Mouse (Mus musculus): ENCODE measurements at regions not wholly inside any gene's neighbourhood (a gene's known extent, or its start where the extent isn't known, plus 50 kb on each side); places are given as distances from the start of the nearest gene placed in this dataset.

DNA sequence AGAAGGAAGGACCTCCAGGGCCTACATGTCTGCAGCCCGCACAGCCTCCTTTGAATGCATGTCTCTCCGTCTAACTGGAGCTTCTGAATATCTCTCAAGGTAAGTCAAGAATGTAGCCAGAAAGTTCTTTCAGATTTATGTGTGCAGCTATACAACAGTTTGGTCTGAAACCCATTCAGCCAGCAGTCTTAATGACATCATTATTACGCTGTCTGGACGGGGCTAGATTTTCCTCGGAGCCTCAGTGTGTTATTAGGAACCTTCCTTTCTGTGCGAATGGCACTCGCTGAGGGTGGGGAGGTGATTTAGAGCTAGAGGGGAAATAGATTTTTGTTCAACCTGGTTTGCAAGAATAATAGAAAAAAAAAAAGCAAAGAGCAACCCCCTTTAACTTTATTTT, 116.9 kb upstream of the Rnf219 start:
- no peaks in the 10 kb centered on the region for H3K79me2 ChIP-seq (ENCODE audit: control insufficient read depth, insufficient read depth)
- no peak overlapping the region for H3K4me2 ChIP-seq (ENCODE audit: low read depth)
- H3K4me3 ChIP-seq, result no peak overlapping the region
- H3K27me3 ChIP-seq (ENCODE audit: control insufficient read depth, insufficient read depth, insufficient read length), result no peaks in the 10 kb centered on the region
- no peaks in the 10 kb centered on the region for H3K36me3 ChIP-seq (ENCODE audit: control insufficient read depth, insufficient read depth)
- TF ChIP-seq TCF12 (IDR thresholded peaks at IDR 0.05; ENCODE audit: insufficient read depth, poor library complexity, severe bottlenecking), result no peak
- no peak for TF ChIP-seq POLR2AphosphoS2 (IDR thresholded peaks at IDR 0.05; ENCODE audit: insufficient read length, low read depth)
- TF ChIP-seq SRF (IDR thresholded peaks at IDR 0.05; ENCODE audit: control insufficient read depth, insufficient read length, low read depth), result no peak
- TF ChIP-seq USF1 (IDR thresholded peaks at IDR 0.05; ENCODE audit: low read depth), result no peak
- TF ChIP-seq MAX (IDR thresholded peaks at IDR 0.05; ENCODE audit: low read depth), result no peak
- TF ChIP-seq E2F4 (IDR thresholded peaks at IDR 0.05; ENCODE audit: insufficient read depth), result no peak
- TF ChIP-seq MYOD1 (IDR thresholded peaks at IDR 0.05; ENCODE audit: control insufficient read depth in 1 of 3, insufficient read length in 2 of 3, low read depth in 2 of 3), result no peak
- TF ChIP-seq POLR2A (IDR thresholded peaks at IDR 0.05; ENCODE audit: insufficient read length, low read depth), result no peak
- TF ChIP-seq MYOG (IDR thresholded peaks at IDR 0.05; ENCODE audit: control insufficient read depth in 1 of 3, insufficient read depth in 1 of 3, insufficient read length in 2 of 3, low read depth in 2 of 3), result no peak
- TF ChIP-seq TCF3 (IDR thresholded peaks at IDR 0.05; ENCODE audit: insufficient read length, low read depth), result no peak
- TF ChIP-seq CEBPB (IDR thresholded peaks at IDR 0.05; ENCODE audit: insufficient read depth, poor library complexity, severe bottlenecking), result no peak
- TF ChIP-seq REST (IDR thresholded peaks at IDR 0.05; ENCODE audit: insufficient read depth, insufficient read length), result no peak
- no peak overlapping the region for H3ac ChIP-seq (ENCODE audit: control insufficient read depth, insufficient read length)

DNA sequence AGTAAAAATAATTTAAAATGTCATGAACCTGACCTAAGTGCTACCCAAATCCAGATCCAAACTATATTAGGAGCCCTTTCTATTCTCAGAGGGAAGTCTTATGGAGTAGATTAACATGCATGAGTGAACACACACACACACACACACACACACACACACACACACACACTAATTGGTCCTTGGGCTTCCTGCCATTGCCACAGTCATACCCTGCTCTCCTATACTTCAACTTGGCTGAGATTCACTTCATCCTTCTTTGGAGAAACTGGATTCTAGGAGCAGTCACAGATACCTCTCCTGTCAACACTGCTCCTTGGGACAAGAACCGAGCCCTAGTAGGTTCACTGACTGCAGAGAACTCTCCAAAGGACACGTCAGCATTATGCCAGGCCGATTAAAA, 89.0 kb upstream of the Rnf219 start:
- no peak overlapping the region for H3K4me2 ChIP-seq (ENCODE audit: low read depth)
- H3K36me3 ChIP-seq (ENCODE audit: control insufficient read depth, insufficient read depth), result no peaks in the 10 kb centered on the region
- H3K4me3 ChIP-seq, result no peak overlapping the region
- H3K79me2 ChIP-seq (ENCODE audit: control insufficient read depth, insufficient read depth), result no peaks in the 10 kb centered on the region
- no peaks in the 10 kb centered on the region for H3K27me3 ChIP-seq (ENCODE audit: control insufficient read depth, insufficient read depth, insufficient read length)
- no peak overlapping the region for H3ac ChIP-seq (ENCODE audit: control insufficient read depth, insufficient read length)
- TF ChIP-seq REST (IDR thresholded peaks at IDR 0.05; ENCODE audit: insufficient read depth, insufficient read length) (no peak), MYOD1 (IDR thresholded peaks at IDR 0.05; ENCODE audit: control insufficient read depth in 1 of 3, insufficient read length in 2 of 3, low read depth in 2 of 3) (no peak), SRF (IDR thresholded peaks at IDR 0.05; ENCODE audit: control insufficient read depth, insufficient read length, low read depth) (no peak), USF1 (IDR thresholded peaks at IDR 0.05; ENCODE audit: low read depth) (no peak), TCF3 (IDR thresholded peaks at IDR 0.05; ENCODE audit: insufficient read length, low read depth) (no peak), TCF12 (IDR thresholded peaks at IDR 0.05; ENCODE audit: insufficient read depth, poor library complexity, severe bottlenecking) (no peak)

DNA sequence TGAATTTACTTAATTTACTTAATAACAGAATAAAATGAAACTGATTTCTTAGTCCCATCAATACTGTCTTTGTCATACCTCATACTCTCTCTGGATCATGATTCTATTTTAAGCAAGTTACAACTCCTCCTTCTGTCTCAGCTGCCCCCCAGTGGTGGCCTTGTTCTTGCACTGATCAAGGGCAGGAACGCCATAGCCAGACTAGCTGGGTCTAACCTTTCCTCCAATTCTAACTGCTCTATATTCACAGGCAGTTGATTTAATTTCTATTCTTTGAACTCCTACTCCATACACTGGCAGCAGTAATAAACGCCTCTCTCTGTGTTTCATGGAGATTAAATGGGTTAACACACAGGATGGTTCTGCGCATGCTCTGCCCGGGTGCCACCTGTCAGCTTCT, 87.9 kb upstream of the Rnf219 start:
- no peak overlapping the region for H3K4me3 ChIP-seq
- H3K79me2 ChIP-seq (ENCODE audit: control insufficient read depth, insufficient read depth), result no peaks in the 10 kb centered on the region
- no peaks in the 10 kb centered on the region for H3K36me3 ChIP-seq (ENCODE audit: control insufficient read depth, insufficient read depth)
- H3ac ChIP-seq (ENCODE audit: control insufficient read depth, insufficient read length), result no peak overlapping the region
- no peaks in the 10 kb centered on the region for H3K27me3 ChIP-seq (ENCODE audit: control insufficient read depth, insufficient read depth, insufficient read length)
- H3K4me2 ChIP-seq (ENCODE audit: low read depth), result no peak overlapping the region
- TF ChIP-seq MYOG (IDR thresholded peaks at IDR 0.05; ENCODE audit: control insufficient read depth in 1 of 3, insufficient read depth in 1 of 3, insufficient read length in 2 of 3, low read depth in 2 of 3) (peak in 1 of 3 experiments; percentile 10), MAX (IDR thresholded peaks at IDR 0.05; ENCODE audit: low read depth) (no peak)

- TF ChIP-seq TCF3 (IDR thresholded peaks at IDR 0.05; ENCODE audit: insufficient read length, low read depth), result no peak
- no peak for TF ChIP-seq SRF (IDR thresholded peaks at IDR 0.05; ENCODE audit: control insufficient read depth, insufficient read length, low read depth)
- TF ChIP-seq MAX (IDR thresholded peaks at IDR 0.05; ENCODE audit: low read depth), result no peak
- no peak for TF ChIP-seq E2F4 (IDR thresholded peaks at IDR 0.05; ENCODE audit: insufficient read depth)
- no peak for TF ChIP-seq POLR2A (IDR thresholded peaks at IDR 0.05; ENCODE audit: insufficient read length, low read depth)
- no peak for TF ChIP-seq POLR2AphosphoS2 (IDR thresholded peaks at IDR 0.05; ENCODE audit: insufficient read length, low read depth)
- Histone ChIP-seq H3K27me3 (ENCODE audit: control insufficient read depth, insufficient read depth, insufficient read length) (no peaks in the 10 kb centered on the region), H3K36me3 (ENCODE audit: control insufficient read depth, insufficient read depth) (no peaks in the 10 kb centered on the region), H3K79me2 (ENCODE audit: control insufficient read depth, insufficient read depth) (no peaks in the 10 kb centered on the region), H3ac (ENCODE audit: control insufficient read depth, insufficient read length) (no peak overlapping the region), H3K4me3 (no peak overlapping the region), H3K4me2 (ENCODE audit: low read depth) (no peak overlapping the region)
These were observed 72.4 kb upstream of the Rnf219 start for GRCm38 (mm10) chr14:104594851-104595250.

Data from myocyte (in vitro differentiated cells).